Comparison of ENCODE assay signal across 13 mouse cellular contexts in the genomic region with DNA sequence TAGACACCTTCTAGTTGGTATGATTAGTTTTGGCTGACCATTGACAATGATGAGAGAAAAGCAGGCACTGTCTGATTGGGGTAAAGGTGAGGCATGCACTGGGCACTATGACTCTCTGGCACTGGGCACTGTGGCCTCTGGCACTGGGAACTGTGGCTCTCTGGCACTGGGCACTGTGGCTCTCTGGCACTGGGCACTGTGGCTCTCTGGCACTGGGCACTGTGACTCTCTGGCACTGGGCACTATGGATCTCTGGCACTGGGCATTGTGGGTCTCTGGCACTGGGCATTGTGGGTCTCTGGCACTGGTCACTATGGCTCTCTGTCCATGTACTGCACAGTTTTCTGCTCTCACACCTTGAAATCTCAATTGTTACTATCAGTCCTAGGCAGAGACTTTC.
"Had no signal": no experiment of that assay in that cellular context is flagged by ENCODE, and none has a peak within 500 bp of the region (broad histone marks: within the 10 kb centered on the region; RNA-seq: fewer than 3 reads in every experiment).

No protein-coding gene starts in this region.

- H3K36me3 ChIP-seq: liver, embryonic 13.5 days; lung, embryonic 15.5 days; midbrain, embryonic 12.5 days; stomach, embryonic 15.5 days had no signal

- H3K4me2 ChIP-seq: liver, embryonic 13.5 days; lung, embryonic 15.5 days; midbrain, embryonic 12.5 days; stomach, embryonic 15.5 days had no signal

- H3K27me3 ChIP-seq: liver, embryonic 13.5 days; lung, embryonic 15.5 days; megakaryocyte, embryonic 14.5 days; midbrain, embryonic 12.5 days; stomach, embryonic 15.5 days had no signal

- ATAC-seq: intestine, embryonic 16.5 days; liver, postnatal 0 days; midbrain, embryonic 16.5 days had no signal

- H3K4me3 ChIP-seq: liver, embryonic 13.5 days; lung, embryonic 15.5 days; megakaryocyte, embryonic 14.5 days; midbrain, embryonic 12.5 days; stomach, embryonic 15.5 days had no signal

- H3K9ac ChIP-seq: liver, embryonic 13.5 days; liver, postnatal 0 days; lung, embryonic 15.5 days; midbrain, embryonic 12.5 days; stomach, embryonic 15.5 days had no signal

- DNase-seq: kidney, adult 8-10 months; kidney, postnatal 10 days; liver, embryonic 13.5 days; liver, postnatal 0 days; lung, postnatal 14 days; thymus, postnatal 36 days had no signal

- H3K27ac ChIP-seq: liver, embryonic 13.5 days; lung, embryonic 15.5 days; macrophage; midbrain, embryonic 12.5 days; stomach, embryonic 15.5 days had no signal

- H3K4me1 ChIP-seq: liver, embryonic 13.5 days; lung, embryonic 15.5 days; megakaryocyte, embryonic 14.5 days; stomach, embryonic 15.5 days had no signal

- H3K9me3 ChIP-seq: lung, embryonic 15.5 days; midbrain, embryonic 12.5 days; stomach, embryonic 15.5 days had no signal
